Mouse (Mus musculus): ENCODE measurements around the gene Cdc42ep5.
A peak's percentile ranks its signal among the peaks of the same experiment; 100 is the strongest.

Cdc42ep5 gene

DNA sequence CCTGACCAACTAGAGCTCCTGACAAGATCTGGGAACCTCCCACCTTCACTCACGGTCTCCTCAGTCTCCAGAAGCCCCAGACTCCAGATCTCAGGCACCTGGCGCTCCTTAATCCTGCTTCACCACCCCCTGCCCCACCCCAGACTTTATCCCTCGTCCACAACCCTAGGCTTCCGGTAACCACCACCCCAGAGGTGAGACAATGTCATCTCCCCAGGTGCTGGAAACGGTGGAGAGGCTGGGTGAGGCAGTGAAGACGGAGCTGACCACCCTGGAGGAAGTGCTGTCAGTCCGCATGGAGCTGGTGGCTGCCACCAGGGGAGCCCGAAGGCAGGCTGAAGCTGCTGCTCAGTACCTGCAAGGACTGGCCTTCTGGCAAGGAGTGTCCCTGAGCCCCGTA, 39.4 kb downstream of the Cdc42ep5 start:
- DNase-seq (ENCODE audit: low read depth, low spot score) = no peak

DNA sequence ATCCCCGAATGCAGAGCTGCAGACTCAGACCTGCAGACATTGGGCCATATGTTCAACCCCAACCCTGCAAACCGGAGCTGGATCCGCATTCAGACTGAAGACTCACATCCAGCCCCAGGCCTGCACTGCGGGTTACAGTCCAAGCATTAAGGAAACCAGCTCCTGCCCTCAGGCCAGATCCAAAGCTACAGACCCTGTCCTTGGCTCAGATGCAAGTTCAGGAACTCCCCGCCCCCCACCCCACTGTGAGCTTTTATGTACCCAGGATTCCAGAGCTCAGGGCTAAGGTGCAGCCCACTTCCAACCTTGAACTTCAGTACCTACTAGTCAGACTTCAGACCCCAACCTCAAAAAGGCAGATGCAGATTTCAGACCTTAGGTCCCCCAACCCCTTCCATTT, 39.8 kb downstream of the Cdc42ep5 start:
- no peak for DNase-seq (ENCODE audit: low read depth, low spot score)

DNA sequence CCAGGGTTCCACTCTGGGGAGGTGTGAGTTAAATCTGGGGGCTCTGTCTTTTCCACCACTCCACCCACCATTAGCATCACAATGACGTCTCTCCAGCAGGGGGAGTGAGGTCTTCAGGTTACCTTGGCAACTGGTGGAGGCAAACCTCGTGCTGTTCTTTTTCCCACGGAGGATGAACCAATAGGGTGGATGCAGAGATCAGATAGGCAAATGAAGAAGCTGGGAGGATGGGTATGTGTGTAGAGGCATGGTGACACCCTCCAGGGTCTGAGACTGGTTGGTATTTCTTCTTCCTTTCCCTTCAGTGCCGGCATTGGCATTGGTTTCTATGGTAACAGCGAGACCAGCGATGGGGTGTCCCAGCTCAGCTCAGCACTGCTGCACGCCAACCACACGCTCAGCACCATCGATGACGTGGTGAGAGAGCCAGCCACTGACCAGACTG, 40.3 kb downstream of the Cdc42ep5 start:
- peak; percentile 97 for DNase-seq (ENCODE audit: low read depth, low spot score)

DNA sequence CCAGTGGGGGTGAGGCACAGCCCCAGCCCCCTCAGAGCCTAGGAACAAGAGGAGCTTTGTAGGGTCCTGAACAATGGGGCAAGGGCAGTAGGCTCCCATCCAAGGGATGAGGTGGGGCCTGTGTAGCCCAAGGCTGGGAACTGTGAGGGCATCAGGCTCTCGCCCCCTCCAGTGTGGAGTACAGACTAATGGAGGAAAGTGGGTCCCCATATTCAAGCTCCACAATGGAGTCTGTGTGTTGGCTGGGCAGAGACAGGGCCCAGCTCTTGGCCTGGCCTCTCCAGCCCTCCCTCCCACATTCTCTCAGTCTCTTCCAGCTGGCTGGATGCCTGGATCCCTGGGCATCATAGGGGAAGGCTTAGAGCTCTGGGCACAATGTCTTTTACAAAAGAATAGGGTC, 40.9 kb downstream of the Cdc42ep5 start:
- peak; percentile 85 for DNase-seq (ENCODE audit: low read depth, low spot score)

DNA sequence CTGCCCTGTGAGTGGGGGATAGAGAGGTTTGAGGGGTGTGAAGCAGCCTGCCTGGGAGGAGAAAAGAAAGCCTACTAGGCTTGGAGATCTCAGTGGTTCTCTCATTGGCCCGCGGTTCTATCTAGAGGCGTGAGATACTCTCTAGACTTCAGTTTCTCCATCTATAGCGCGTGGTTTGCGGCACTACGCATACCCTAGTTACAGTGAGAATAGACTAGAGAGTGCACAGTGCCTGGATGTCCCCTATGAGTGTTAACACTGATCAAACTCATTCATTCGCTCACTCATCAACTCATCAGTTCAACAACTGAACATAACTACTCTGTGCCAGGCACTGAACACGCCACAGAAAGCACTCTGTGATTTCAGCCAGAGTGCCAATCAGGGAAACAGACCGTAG, 41.9 kb downstream of the Cdc42ep5 start:
- no peak for DNase-seq (ENCODE audit: low read depth, low spot score)

DNA sequence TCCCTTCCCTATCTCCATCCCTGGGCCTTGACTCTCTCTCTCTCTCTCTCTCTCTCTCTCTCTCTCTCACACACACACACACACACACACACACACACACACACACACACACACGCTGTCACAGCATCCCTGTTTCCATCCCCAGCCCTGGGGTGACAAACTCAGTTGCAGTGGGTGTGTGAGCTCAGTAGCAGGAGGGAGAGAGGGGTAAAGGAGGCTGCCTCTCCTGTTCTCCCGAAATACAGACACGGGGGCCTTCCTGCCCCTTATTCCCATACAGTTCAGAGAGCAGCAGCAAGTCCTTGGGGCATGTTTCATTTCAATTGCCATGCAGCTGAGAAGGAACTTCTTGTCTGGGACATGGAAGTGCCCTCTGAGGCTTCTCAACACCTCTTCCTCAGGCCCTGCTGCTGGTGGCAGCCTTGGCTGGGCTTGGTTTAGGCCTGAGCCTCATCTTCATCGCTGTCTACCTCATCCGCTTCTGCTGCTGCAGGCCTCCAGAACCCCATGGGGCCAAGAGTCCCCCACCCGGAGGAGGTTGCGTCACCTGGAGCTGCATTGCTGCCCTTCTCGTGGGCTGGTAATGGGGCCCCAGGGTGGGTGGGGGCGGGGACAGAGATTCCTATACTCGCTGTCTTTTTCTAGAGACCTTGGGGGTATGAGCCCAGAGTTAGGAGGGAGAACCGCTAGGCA, 42.4 kb downstream of the Cdc42ep5 start:
- DNase-seq (ENCODE audit: low read depth, low spot score) = no peak

DNA sequence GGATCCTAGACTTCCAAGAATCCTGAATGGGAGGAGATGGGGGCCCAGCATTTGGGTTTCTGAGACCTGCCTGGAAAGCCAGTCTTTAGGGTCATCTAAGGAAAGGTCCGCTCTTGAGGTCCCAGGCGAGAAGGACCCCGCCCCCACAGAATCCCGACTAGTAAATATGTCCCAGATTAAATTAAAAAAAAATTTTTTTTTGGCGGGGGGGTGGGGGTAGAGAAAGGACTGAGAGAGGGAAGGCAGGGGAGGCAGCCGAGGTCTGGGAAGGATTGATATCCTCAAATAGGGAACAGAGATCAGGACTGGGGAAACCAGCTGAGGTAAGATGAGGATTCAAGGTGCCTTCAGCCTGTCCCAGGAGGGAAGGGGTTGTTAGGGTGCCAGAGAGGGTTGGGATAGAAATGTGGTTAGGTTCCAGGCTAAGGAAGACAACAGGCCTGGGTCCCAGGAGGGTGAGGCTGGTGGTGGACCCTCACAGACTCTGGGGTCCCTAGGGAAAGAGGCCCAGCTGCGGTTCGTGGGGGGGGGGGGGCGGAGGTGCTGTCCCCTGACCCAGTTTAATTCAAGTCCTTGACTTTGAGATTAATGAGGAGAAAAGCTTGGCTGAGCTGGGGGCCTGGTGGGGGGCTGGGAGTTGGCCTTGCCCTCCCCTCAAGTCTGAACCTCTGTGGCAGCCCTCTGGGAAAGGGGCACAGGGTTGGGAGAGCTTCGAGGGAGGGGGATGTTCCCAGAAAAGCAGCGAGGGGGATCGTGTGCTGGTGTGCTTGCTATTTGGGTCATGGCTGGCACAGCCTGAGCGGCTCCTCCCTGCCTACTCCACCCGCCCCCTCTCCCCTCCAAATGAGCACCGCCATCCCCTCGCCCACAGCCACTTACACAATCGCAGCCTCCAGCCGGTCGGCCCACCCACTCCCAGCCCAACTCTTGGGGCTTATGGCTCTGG, 44.4 kb downstream of the Cdc42ep5 start:
- DNase-seq (ENCODE audit: low read depth, low spot score) = no peak

DNA sequence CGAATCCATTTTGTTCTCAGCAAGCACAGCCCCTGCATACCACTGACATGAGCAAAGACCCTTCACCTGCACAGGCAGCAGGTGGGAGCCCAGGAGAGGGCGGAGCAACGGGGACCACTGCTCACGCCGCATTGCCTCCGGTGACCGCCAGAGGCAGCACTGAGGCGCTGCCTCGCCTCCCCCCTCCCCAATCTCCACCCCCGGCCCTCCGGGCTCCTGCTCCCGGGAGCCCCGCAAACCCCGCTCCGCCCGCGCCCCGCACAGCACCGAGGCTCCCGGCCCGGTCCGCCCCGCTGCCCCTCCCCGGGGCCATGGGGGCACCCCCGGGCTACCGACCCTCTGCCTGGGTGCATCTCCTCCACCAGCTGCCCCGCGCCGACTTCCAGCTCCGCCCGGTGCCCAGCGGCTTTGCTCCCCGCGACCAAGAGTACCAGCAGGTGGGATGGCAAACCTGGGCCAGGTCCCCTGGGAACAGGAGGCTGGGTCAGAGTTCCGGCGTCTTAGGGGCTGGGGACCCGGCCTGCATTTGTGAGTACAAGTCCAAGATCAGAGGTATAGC, 45.2 kb downstream of the Cdc42ep5 start, which contains the start of gene Ttyh1:
Gene Ttyh1 (plus strand): TSS at position 65 of the 559 bp plus-strand sequence.
- DNase-seq (ENCODE audit: low read depth, low spot score) = no peak

DNA sequence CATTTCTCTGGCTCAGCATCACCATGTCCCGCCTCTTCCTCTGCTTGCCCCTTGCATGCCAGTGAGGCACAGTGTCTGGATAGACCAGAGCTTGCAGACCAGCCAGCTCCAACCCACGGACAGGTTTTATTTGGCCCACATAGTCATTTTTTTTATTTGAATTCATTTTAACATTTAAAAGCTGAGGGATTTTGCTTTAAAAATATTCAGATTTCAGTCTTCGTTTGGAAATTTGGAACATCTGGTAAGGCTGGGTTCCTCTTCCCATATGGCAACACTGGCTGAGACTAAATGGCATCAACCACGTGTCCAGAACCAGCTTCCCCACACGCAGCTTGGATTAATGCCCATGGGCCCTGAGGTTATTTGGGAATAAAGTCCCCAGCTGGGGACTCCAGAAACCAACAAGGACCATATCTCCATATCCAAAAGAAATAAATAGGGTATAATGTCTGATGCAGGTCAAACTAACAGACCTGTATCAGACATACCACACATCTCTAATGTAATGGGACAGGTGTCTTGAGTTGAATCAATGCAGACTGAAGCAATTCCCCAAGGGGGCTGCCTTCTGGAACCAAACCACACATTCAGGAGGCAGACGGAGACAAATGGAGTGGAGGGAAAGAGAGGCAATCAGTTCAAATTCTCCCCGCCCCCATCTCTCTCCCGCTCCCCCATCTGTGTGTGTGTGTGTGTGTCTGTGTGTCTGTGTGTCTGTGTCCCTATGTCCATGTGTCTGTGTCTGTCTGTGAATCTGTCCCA, 47.4 kb downstream of the Cdc42ep5 start:
- peak; percentile 81 for DNase-seq (ENCODE audit: low read depth, low spot score)

DNA sequence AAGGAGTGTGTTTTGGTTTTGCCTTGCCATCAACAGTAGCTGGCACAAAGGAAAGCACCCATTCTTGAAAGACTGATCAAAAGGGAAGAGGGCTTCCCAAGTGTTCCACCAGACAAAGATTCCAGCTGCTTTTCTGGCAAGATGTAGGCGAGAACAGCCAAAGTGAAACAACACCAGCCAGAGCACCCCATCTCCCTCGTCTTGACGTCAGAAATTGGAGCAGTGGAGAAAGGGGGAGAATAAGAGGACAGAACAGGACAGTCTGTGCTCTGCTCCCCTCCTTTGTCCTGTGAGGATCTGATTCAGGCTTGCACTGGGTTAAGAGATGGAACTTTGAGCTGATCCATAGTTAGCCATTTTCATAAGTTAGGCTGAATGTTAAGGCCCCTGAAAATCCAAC, 52.9 kb downstream of the Cdc42ep5 start:
- no peak for DNase-seq (ENCODE audit: low read depth, low spot score)

DNA sequence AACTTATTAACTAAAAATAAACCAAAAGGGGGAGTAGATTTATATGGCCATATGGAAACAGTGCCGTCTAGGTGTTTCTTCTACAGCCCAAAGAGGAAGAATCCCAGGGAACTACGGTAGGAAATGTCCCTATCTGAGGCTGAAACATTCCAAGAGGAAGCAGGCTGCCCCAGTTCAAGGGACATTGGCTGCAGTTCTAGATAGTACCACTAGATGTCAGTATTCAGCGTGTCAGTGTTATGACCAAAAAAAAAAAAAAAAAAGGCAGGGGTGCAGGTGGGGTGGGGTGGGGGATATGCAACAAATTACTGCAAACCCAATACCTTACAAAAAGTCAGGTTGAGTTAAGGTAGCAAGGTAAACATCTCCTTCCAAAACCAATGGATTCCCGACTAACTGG, 61.2 kb downstream of the Cdc42ep5 start:
- no peak for DNase-seq (ENCODE audit: low read depth, low spot score)
